Mouse (Mus musculus) heart, adult 8-10 months (tissue): ENCODE measurements at regions not wholly inside any gene's neighbourhood (a gene's known extent, or its start where the extent isn't known, plus 50 kb on each side); places are given as distances from the start of the nearest gene placed in this dataset.

Source experiments
- DNase-seq: peaks from one replicate; pipeline ENCODE4 v3.0.0; 2022; ENCODE audit warnings: low spot score

DNA sequence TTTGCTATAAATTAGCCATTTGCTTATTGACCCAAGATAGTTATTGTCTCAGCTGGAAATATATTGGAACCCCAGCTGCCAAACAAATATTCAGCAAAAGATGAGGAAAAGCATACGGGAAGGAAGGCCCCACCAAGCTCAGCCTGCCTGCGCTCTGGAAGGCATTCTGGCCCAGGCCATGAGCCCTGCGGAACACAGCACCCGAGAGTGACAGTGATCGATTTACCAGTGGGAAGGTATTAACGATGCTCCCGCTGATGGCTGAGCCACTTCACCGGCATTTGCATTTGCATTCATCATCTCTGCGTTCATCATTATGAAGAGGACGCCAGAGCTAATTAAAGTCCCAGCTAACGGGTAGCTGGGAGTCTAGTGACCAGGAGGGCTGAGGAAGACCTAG is 174.8 kb downstream of the Irx2 start:
- DNase-seq = no peak

DNA sequence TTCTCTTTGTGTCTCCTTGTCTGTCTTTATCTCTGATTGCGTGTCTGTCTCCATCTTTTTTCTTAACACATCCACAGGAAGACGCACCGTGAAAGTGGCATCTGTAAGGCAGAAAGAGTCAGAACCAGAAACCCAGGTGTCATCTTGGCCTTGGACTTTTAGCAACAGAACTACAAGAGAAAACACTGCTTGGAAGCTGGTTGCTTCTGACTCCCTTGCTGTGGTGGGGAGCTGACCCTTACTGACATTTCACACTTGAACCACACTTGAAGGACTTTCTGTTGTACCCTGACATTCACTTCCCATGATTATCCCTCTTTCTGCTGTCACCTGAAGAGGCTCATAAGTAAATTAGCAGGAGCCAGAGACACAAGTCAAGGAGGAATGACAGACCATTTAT is 180.6 kb downstream of the Irx2 start:
- no peak for DNase-seq

DNA sequence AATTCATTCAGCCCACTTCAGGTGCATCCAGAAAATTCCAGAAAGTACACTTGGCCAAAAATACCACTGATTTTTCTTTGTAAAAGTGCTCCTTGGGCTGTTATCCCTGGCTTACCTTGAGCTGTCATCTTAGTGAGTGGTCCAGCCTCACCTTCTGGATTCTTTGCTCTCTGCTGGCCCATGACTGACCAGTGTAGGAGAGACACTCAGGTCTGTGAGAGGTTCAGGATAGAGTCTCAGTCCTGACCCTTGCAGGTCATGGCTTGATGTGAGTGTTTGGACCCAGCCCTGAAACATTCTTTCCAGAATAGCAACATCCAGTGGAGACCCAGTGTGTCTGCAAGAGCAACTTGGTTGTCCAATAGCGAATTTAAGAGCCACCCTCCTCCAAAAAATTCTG is 182.0 kb downstream of the Irx2 start:
- no peak for DNase-seq

DNA sequence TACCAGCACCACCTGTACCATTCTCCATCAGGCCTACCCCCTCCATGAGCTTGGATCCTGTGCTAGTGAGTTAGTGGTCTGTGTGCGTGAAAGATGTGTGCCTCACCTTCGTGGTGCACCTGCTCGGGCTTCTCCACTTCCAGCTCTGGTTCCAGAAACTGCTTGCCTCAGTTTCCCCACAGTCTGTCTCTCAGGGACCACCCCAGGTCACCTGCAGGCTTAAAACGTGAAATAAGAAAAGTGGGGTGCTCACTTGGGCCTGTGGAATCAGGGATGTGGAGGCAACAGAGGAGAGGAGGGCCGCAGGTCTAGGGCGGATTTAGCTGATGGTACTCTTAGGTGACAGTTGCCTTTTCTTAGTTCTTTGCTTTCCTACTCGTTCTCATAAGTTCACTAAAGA is 186.0 kb downstream of the Irx2 start:
- no peak for DNase-seq

DNA sequence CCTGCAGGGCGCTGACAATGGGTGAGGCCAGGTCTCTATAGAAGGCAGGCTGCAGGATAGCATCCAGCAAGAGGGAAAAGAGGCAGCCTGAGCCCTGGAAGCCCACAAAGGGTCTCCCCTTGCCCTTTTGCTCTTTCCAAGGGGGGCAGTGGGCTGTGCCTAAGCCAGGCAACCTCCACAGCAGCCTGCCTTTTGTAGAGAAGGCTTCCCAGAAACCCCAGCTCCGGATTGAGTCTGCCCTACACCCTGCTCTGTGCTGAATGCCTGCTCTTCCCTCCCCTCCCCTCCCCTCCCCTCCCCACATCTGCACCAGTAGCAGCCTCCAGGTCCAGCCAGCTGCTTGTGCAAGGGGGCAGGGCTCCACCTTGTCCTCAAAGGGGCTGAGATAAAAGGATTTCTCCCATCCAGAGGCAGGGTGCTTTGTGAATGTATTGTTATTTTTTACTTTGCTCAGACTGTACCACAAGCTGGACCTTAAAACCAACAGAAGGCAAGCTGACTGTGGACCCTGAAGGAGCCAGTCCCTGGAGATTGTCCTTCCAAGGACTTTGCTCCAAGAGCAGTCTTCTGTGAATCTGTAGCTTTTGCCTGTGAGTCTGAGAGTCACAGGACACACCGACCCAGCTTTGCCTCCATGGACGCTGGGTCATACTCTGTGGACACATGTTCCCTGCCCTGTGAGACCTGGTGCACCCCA is 186.8 kb downstream of the Irx2 start:
- DNase-seq = no peak

DNA sequence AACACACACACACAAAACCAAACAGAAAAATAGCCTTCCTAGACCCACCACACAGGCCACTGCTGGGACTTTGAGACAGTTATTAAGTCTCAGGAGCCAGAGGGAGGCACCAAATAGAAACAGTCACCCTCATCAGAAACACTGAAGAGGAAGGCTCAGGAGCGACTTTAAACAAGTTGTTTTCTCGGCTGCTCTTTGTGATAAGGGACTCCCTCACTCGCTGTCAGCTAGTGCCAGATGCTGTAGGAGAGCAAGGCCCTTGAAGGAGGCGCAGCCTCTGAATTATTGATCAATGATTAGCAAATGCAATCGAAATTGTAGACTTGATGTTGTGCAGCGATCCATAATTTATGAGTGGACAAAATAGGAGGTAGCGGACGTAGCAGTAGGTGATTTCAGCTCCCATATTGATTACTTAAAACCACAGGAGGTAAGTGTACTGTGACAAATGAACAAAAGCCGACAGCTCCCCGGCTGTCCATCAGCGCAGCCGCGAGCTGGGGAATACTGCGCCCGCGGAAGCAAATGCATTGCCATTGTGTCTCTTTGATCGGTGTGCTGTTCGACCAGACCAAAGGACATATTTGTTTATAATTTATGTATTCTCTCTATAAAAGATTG is 187.4 kb downstream of the Irx2 start:
- DNase-seq = no peak

DNA sequence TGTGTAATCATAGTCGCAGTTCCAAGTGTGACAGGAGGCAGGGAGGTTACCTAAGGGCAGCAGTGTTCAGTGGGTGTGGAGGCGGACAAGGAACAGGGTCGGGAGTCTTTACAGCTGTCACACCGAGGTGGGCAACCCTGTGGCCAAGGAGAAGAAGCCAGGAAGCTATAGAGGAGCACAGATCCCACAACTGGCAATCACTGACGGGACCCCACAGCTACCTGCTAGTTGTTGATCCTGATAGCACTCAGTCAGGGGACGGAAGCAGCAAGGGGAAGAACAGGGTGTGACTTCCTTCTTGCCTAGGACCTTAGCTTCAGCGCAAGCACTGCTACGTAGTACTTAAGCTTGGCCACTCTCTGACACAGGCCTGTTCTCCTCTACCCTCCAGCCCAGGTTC is 188.2 kb downstream of the Irx2 start:
- no peak for DNase-seq

DNA sequence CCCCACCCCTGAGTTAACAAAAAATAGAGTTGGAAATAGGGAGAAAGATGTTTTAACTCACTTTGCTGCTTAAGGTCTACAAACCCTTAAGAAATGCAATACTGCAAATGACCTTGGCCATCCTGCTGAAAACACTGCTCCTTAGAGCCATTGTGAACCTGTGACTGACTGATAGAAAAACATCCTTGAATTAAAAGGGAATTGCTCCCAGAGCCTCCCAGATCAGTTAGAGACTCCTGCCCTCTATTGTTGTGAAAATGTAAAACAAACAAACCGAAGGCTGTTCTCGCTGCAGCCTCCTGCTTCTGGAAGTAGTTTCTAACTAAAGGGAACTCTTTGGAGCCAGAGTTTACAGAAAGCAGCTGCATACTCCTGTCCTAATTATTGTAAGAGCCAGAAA is 188.9 kb downstream of the Irx2 start:
- DNase-seq = no peak

DNA sequence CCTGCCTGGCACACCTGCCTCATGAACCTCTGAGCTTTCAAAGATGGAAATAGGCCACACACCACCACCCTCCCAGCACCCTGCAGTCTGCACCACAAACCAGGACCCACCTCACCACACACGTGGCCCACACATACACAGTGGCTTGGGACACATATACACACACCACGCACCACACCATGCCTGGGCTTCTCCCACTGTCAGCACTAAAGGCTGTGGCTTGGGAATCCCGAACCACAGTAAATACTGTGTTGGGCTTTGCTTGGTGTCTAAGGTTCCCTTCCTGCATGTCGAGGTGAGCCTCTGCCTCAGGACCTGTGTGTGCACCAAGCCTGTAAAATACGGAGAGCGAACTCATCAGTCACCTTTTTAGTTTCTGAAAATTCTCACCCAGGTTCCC is 189.3 kb downstream of the Irx2 start:
- DNase-seq = no peak

DNA sequence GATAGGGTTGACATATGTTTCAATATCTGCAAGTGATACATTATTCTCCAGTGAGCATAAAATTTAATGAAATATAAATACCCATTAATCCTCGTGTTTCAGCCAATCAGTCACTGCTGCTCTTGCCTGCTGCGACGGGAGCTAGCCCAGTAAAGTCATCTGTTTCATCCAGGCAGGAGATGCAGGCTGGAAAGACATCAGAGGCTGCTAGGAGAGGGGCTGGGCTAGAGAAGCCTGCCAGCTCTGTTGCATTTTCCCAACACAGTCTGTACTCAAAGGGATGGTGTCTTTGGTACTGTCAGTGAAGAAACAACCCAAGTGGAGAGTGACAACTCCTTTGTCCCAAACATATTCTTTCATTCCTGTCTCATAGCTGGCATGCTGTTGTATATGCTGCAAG is 198.0 kb downstream of the Irx2 start:
- DNase-seq = no peak

DNA sequence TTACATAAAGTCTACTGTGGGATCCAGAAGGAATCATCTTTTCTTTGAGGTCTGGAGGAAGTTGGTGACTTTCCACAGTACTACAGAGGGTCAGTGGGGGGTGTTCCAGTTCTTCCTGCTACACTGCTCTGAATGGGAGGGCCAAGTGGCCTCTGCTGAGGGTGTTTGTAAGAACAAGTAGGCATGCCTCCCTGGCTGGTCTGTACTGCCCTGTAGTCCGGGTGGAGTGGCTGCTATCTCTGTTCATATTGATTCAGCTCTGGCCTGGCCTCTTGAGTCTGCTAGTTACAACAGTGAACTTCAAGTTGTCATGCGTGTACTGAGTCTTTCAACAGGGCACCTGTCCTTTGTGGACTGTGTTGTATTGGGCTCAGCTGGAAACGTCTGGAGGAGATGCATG is 200.7 kb downstream of the Irx2 start:
- DNase-seq = no peak

DNA sequence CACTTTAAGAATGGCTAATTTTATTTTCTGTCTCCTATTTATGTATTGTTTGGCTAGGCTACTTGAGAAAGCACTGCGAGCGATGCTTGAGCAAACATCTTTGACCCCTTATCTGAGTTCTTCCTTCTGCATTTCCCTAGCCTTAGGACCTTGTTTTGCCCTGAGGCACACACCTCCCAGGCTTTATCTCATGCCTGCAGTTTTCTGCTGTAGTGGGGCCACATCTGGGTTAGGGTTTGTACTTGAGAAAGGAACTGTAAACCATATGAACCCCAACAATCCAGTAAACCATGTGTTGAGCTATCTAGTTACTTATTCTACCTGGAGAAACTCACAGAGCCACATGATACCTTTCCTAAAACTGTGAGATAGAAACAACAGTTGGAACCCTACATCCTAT is 204.7 kb downstream of the Irx2 start:
- no peak for DNase-seq

DNA sequence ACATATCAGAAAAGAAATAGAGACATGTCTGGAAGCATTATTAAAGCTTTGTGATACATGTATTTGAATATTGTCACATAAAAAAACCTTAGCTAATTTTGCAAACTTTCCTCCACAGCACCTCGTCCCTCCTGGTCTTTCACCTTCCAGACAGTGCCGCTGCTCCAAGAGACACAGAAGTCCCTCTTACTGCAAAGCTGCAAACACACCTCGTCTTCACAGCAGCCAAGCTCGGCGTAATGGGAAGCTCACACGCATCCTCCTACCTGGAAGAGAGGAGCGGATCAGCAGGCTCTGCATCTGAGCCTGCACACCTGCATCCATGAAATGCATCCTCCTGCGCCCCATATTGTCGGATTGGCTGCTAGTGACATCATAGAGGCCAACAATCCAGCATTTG is 208.4 kb downstream of the Irx2 start:
- DNase-seq = no peak

DNA sequence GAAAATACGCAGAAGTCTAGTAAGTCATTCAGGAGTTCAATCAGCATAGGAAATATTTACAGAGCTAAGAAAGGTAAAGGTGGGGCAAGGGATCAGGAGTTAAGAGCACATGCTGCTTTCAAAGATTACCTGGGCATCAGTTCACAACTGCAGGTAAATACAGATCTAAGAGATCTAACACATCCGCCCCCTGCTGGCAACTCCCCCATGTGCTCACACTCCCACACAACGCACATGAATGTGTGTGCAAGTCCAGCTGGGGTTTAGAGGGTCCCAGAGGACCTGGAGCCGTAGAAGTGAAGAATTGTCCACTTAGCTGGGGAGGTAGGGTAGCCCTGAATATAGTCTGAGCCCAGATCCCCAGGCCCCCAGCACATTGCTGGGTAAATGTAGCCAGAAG is 219.5 kb downstream of the Irx2 start:
- DNase-seq = no peak

DNA sequence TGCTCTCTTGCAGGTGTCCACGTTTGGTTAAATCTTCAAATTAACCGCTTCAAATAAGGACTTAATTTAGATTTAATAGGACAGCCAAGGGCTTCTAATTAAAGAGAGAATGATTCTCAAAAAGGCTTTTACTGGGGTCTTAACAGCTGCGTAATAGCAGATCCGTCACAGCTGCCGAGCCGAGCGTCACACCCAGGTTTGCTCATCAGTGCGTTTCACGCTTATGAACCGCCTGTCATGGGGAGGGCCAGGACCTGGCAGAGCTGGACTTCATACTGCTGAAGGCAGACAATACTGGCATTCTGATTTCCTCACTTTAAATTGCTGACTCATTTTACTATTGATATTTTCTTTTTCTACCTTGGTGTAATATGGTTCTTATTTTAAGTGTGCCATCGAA is 221.2 kb downstream of the Irx2 start:
- no peak for DNase-seq

DNA sequence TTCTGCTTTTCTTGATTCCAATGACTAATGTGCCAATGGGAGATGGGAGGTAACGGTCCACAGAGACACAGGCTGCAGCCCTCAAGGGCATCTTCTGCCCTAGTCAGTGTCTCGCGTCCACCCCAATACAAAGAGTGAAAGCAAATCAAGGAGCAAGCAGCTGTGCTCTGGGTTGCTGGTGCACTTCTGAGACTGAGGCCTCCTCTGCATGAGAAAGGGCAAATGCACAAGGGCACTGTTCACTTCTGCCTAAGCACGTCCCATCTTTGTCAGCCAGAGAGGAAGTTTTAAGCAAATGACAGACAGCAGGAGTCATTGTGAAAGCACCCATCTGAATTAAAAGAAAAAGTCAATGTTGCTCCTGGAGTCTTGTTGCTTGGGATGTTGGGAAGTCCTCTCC is 224.3 kb downstream of the Irx2 start:
- no peak for DNase-seq

DNA sequence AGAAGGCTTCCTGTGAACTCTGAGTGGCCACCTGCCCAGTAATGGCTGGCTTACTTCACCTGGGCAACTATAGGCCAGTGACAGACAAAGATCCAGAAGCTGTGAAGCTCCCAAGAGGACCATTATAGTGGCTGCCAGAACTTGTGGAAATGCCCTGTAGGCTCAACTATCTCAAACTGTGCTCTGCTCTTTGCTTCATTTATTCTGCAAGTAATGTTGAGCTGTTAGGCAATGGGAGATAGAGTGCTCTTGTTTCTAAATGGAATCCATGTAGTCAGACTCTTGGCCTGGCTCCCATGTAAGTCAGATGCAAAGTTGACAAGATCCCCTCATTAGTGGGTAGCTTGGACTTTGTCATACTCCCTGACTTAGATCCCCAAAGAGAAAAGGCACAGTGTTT is 247.3 kb downstream of the Irx2 start:
- no peak for DNase-seq

DNA sequence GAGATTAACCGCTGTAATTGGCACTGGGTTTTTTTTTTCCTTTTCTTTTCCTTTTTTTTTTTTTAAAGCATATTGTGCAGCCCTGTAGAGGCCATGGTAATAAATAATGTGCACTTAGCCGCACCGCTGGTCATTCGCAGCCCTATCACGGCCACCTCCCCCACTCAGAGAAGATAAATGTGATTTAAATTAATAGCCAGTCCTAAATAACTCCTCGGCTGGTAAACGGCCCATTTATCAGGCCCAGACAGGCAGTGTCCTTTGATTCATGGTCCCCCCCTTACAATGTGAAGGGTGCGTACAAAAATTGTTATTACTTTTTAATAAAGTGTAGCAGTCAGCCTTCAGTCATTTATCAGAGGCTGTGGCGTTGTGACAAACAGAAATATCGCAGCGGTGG is 266.4 kb downstream of the Irx2 start:
- no peak for DNase-seq

DNA sequence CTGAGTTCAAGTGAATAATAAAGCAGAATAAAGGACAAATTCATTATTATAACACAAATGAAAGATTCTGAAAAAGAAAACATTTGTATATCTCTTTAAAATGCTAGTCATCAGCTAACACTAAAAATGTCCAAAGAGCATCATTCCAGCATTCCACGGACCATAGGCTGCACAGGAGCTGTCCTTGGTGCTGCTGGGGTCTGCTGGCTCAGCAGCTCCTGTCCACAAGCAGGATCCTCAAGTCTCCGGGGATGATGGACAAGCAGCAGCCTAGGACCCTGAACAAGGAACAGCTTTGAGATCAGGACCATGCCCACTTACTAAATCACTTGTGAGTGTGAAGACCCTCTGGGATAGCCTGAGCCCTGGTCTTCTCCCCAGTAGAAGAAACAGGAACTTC is 274.0 kb downstream of the Irx2 start:
- DNase-seq = no peak

DNA sequence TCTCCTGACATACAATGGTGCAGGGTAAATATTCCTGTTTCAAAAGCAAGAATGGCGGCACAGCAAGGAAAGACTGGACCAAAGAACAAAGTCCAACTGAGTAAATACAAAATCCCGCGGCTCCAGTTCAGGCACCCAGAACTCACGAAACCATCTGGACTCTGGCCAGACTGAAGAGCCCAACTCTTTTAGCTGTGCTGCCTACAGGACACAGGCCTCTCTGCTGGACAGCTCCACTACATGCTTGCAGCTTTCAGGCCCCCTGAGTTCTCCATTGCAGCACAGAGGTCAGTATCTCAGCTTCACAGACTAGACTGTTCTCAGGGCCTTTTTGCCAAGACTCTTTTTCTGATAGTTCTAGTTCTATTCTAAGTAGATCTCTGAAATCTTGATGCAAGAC is 290.3 kb downstream of the Irx2 start:
- no peak for DNase-seq

DNA sequence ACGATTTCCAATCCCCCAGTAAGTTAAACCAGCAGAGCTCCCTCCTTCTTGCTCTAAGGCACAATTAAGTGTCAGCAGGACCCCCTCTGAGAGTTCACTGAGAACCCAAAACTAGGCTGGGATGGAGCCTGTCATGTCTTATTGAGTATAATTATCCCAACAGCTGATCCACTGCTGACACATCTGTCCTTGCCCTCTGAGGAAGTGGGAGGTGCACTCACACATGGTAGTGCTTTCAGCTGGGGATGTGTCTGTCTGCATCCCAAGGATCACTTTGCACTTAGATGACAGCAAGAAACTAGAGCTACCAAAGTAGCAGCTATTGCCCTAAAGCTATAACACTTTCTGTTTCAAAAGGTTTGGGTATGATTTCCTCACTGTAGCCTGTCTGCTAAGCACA is 291.7 kb downstream of the Irx2 start:
- no peak for DNase-seq

DNA sequence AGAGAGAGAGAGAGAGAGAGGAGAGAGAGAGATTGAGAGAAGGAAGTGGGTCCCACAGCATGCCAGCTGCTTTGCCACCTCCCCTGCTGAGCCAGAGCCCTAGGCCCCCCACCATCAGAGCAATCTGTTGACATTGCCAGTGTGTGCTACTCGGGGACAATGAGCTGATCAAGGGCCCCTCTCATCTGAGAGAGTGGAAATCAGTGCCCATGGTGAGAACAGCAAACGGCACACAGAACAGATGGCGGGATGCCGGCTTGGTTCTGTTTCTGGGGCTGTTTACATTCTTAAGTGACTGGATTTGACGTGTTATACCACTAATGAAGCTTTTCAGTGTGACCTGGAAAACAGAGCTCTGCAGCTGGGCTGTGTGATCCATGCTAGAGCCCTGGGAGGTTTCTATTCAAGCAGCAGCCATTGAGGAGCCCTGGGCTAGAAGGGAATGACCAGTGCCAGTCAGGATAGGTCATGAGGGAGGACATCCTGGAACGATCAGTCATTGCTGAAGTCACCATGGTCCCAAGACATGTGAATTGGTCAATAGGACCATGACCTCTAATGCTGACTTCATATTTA is 296.0 kb downstream of the Irx2 start:
- no peak for DNase-seq

DNA sequence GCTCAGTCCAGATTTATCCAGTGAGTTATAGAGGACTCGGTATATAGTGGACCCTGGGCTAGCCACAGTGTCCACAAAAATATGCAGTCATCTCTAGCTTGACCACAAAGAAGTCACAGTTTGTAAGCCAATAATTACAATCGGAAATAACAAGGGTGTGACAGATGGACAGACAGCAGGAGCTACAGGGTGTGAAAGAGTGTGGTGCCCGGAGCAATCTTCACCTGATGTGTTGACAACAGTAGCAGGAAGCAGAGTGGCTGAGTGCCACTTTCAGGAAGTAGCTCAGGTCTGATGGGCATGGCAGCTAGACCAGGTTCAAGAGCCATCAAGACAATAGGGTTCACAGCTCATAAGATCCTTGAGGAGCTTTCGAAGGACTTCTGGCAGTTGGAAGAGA is 308.6 kb downstream of the Irx2 start:
- no peak for DNase-seq
